Mouse (Mus musculus): ENCODE data around the gene Erg.

- TF ChIP-seq CTCF (IDR thresholded peaks at IDR 0.05; ENCODE audit: extremely low read depth, insufficient read length, insufficient replicate concordance, low read depth, low read length) (no peak), POLR2A (IDR thresholded peaks at IDR 0.05; ENCODE audit: low read depth, low read length) (no peak)
Measured at GRCm38 (mm10) chr16:95387008-95387407, 199.4 kb downstream of the Erg start.
